Mouse (Mus musculus) adrenal gland, postnatal 36 days (tissue): ENCODE results near the gene AI413582. TPM values are rescaled to one million over a fixed set of nuclear protein-coding genes. Genes with fewer than 3 reads are reported as not detected.

ENCODE experiments used
- DNase-seq, 2 experiments: peaks; one replicate each; pipeline ENCODE4 v3.0.0; 2021; ENCODE audit warnings: mixed read lengths in 1 of 2
- long read RNA-seq, 2 experiments: library from polyadenylated mRNA; stranded (forward); transcript quantifications; one replicate each; pipeline ENCODE4 v2.0.0; 2021; ENCODE audit warnings: borderline sequencing depth in 2 of 2
- total RNA-seq, 2 experiments: library from RNA; stranded (reverse); gene quantifications; 2 replicates each; pipeline ENCODE4 v1.2.3; 2021

AI413582 gene
- total RNA-seq, result 10 to 100 TPM; 20.0 to 22.9 TPM
- long read RNA-seq, experiment 1, transcript AI413582-204 (5 exons, 862 nt), result major isoform, 23 of 29 reads
- long read RNA-seq, experiment 1, partial matches to known transcripts, result 2 of 29 reads
- long read RNA-seq, experiment 1, other reads (novel, unspliced or antisense), result 2 of 29 reads
- long read RNA-seq, experiment 2, transcript AI413582-204 (5 exons, 862 nt), result major isoform, 10 of 14 reads
- long read RNA-seq, experiment 2, partial matches to known transcripts, result 2 of 14 reads
- long read RNA-seq, experiment 2, other reads (novel, unspliced or antisense), result 2 of 14 reads

DNA sequence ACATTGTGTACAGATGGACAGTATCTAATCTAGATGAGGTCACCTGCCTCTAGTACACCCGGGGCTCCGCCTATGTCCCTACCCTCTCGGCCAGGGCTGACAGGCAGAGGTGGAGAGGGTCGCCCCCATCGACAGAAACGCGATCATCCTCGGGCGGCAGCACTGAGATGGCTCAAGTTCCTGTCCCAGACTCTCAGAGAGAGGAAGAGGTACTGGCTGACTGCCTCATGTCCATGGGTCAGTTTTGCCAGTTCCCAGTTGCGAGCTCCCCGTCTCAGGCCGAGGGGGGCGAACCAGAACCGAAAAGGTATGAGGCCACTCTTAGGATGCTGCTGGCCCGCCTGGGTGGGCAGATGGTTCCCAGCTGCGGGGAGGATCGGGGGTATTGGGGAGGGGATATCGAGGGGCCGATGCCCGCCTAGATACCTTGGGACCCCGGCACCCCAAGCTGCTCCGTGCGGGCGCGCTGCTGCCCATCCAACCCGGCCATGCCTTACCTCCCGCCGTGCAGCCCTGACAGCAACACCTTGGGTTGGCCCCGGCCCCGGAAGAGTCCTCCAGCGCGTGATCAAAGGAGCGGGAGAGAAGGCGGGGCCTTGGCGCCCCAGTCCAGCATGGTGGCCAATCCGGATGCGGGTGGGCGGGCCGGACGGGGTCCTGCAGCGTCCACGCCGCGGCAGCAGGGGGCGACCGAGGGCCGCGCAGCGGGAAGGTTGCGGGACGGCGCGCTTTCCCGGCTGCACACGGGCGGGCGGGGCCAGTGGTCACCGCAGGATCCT is at the start of gene AI413582:
AI413582 (minus strand) TSS at position 594 of the 779 bp plus-strand sequence.
- DNase-seq, result peak; percentile 96 to 97

DNA sequence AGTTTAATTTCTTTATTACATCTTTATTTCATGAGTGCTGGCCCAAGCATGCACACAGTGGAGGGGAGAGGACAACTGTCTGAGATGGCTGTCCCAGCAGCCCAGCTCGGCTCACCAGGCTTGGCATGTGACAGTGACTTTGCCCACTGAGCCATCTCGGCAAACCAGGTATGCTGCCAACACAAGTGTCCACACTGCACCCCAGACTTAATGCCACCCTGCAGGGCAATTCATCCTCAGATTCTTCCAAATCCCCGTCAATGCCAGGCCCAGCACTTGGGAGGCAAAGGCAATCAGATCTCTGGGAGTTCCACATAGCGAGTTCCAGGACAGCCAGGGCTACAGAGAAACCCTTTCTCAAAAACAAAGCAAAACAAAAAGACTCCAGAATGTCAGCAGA is 47.5 kb upstream of the AI413582 start:
- DNase-seq, result no peak

DNA sequence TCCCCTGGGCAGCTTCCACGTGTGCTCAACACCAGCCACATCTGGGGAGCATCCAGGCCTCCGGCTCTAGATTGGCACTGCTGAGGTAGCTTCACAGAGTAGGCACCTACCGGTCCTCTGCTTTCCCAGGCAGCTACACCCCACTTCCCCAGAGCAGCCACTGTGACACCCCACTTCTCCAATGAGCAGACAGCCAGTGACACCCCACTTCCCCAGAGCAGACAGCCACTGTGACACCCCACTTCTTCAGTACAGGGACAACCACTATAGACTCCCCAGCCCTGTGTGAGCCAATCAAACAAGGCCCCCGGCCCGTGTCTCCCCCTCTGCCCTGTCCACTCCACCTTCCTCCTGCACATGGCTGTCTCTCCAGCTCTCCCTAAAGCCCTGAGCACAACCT is 46.4 kb upstream of the AI413582 start:
- no peak for DNase-seq

DNA sequence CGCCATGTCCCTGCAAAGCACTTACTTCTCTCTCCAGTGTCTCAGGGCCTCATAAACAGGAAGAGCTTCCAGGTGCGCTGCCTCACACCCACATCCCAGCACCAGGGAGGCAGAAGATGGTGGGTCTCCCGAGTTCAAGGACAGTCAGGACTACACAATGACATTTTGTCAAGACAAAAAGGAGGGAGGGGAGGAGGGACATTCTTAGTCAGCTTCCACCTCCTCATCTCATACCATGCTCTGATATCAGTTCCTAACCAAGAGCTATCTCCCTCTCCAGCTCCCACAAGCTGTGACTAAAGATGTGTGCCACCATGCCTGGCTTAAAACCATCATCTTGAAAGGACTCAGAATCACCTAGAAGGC is 45.9 kb upstream of the AI413582 start:
- DNase-seq, result no peak

DNA sequence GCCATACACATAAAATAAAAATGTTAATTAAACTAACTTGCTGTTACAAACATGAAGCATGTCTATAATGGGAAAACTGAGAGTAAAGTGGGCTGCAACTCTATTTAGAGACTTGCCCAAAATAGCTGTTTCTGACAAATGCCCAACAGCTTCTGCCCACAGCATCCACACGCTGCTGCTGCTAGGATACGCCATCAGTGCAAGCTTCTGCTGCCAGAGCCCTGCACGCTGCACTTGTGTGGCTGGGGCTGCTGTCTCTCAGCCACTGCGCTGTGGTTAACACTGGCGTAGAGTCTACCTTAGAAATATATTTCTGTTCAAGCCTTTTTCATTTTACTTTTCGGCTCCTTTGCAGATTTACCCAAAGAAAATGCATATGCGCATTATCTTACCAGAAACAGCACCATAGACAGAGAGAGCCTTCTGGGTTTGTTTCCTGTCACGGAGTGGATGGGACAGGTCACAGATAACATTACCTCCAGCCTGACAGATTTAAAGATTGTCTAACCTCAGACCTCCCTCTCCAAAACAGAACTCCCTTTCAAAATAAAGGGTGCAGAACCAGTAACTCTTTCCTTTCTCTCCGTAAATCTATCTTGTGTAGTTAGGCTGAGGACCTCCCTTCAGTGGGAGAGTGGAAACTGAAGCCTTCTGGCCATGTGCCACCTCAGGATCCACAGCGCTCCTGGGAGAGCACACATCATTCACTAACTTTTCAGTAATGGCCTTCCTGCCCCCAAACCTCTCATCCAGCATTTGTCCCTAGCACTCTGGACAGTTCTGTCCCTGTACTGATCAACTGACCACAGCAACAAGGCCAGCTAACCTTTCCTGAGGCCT is 45.3 kb upstream of the AI413582 start:
- DNase-seq, result peak; percentile 12 to 27

DNA sequence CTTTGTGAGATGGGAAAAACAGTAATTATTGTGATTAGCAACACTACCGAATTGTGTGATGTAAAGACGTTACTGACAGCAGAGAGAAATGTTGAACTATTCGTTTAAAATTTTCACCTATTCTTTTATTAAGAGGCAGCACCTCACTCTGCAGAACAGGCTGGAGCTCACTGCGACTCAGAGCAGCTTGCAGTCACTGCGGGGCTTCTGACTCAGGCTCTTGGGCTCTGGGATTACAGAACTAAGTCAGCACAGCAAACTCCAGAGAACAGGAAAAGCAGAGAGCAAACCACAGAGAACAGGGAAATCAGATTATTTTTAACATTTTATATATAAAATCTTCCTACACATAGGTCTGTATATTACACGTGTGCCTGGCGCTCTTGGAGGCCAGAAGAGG is 44.0 kb upstream of the AI413582 start:
- DNase-seq, result no peak

DNA sequence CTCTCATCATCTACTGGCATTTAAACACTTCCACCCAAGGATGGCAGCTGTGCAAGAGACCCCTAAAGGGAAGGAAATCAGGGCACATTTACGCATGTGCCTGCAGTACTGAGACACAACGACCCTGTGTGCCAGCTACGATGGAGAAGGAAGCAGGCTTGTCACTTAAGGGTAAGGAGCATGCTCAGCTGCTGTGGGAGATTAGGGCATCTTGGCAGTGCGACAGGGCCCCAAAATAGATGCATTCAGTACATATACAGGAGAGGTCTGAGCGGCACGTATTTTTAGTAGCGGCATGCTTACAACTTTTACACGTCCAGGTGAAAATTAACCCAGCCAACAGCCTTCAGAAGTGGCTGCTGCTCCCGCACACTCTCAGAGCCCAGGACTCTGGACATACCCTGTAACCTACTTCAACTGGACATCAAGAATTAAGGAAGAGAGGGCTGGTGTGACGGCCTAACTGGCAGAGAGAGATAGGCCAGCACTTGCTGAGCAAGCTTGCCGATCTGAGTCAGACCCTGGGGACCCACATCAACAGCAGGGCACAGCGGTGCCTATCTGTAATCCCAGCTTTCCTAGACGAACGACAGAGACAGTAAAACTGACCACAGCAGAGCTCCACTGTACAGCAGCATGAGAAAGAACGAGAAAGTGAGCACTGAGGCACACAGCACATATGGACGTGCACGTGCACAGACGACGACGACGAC is 38.1 kb upstream of the AI413582 start:
- no peak for DNase-seq

DNA sequence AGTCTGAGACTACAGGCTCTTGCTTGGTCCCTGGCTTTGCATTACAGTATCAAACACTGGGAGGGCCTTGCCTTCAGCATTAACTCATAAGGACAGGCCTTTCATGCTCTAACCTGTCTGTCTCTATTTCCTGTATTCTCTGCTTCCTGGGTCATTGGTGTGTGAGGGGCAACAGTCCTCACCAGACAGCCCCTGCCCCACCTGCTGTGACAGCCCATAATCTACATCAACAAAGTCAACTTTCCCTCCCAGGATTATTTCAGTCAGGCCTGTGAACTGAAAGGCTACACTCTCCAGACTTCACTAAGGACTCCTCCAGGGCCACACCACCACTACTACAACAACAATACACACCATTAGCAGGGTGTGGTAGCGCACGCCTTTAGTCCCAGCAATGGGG is 37.5 kb upstream of the AI413582 start:
- DNase-seq, result no peak

DNA sequence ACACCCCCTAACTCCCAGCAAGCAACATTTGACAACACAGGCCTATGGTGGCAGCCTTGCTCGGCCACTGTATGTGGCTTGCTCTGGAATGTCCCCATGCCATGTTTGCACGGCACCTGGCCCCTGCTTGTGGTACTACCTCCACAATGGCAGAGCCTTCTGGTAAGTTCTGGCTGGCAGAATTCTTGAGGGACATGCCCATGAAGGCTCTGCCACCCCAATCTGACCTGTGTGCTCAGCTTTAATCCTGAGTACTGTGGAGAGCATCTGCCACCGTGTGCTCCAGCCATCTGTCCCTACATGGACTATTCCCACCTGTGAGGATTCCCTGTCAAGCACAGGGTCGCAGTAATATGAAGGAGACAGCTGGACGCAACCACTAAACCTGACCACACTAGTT is 35.3 kb upstream of the AI413582 start:
- no peak for DNase-seq

DNA sequence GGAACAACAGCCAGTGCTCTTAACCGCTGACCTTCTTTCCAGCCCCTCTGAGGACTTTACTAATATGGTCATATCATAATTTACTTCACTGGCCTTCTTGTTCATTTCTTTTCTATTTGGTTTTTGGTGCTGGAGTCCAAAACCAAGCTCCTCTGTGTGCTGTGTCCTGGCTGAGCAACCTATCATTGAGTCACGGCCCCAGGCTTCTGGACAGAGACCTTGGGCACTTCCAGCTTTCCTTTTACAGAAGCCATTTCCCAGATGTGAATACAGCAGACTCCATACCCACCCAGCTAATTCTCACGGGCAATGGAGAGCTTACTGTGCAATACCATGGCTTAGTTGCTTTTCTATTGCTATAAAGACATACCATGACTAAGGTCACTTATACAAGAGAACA is 34.7 kb upstream of the AI413582 start:
- DNase-seq, result peak; percentile 29 to 58

DNA sequence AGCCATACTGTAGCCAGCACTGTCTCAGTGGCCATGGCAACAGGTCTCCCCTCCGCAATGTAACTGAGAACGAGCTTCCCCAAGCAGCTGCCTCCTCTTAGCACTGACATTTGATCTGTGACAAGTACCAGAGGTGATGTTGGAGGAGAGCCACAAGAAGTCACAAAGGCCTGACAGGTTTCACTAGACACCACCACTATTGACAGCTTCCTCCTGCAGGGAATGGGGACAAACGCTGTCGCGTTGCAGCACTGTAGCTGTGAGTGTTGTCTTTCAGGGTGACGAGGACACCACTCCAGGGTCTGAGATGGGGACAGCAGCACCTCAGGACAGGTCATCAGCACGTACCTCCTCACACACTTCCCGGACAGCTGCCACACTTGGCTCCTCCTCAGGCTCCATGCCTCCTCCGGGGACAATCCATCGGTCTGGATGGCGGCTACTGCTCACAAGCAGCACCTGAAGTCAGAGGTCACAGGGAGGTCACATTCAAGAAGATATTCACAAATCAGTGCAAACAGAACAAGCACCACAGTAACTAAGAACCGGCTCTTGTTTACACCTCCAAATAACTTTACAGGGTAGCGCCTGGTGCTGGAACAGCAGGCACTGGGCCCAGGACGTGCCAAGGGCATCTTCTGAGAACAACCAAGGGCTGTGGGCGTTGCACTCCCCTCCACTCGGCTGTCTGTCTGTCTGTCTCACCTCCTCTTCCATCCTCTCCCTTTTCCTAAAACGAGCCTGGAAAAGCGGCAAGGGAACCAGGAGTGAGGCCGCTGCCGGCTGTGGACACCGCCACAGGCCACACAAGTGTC is 31.0 kb upstream of the AI413582 start:
- no peak for DNase-seq

DNA sequence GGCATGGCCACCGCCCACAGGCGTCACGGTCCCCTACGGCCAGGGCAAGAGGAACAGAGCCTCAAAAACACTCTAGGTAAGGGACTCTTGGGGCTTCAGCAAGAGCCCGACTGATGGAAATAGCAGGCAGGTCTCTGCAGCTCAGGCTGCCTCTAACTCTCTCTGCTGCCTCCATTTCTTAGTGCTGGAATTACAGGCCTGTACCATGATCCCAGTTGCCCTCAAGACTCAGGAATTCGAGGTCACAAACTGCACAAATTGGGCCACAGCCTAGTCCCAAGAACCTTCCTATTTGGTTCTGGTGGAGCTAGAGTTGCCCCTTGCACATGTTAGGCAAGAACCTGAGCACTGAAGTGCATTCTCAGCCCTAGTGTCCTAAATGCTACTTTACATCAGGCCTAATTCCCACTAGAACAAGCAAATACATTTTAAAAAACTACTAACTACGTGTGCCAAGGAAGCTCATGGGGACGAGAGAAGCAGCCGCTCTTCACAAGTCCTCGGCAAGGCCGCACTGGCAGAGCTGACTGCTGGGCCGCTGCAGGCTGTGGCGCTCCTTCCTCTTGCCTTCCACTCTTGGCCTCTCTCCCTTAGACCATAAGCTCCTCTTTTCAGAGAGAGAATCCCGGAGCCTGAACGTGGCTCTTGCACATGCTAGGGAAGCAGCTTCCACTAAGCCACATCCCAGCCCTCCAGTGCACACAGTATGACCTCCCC is 30.3 kb upstream of the AI413582 start:
- DNase-seq, result peak in 1 of 2 experiments; percentile 37

DNA sequence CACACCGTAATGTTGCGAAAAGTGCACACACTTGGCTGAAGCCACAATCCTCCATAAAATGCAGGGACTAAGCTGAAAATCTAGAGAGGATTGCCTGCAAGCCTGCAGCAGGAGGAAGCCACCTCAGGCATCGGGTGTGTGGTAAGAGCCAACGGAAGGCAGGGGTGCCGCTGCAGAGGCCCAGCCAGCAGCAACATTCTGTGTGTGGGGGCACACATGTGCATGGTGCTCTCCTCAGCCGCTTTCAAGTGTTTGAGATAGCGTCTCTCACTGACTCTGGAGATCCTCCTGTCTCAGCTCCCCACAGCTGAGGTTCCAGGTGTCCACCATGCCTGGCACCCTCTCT is 27.0 kb upstream of the AI413582 start:
- DNase-seq, result no peak

DNA sequence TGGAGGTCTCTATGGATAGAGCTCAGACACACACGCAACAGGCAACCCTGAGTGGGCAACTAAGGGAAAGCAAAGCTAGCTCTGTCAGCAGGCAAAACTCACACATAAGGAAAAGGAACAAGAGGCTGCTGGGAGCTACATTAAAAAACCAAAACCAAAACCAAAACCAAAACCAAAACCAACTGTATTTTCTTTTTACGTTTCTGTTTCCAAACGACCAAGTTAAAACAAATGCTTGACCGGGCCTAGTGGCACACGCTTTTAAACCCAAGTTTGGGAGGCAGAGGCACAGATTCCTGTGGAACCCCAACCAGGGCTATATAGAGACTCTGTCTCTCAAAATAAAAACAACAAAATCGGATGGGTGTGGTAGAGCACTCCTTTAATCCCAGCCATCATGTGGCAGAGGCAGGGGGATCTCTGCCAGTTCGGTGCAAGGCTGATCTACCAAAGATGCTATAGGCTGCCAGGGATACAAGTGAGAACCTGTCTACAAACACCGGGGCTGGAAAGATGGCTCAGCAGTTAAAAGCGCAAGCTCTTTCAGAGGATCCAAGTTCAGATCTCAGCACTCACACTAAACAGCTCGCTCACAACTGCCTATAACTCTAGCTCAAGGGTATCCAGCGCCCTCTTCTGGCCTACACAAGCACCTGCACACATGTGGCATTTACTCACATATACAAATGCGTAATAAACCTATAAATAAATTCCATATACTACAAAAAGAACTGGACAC is 26.4 kb upstream of the AI413582 start:
- DNase-seq, result no peak

DNA sequence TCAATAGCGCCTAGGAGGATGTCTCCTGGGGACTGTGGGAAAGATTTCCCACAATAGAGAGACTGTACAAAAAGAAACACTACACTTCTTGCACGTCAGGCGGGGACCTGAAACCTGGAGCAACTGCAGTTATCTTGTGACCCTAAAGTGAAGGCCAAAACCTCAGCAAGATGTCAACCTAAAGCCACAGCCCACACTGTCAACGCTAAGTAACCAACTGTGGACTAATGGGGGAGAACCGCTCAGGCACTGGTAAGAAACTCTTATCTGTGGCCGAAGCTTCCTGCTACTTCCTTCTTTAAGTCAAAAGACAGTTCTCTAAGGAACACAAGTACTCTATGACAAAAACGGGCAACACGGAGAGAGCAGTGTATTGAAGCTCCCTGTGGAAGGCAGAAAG is 22.7 kb upstream of the AI413582 start:
- no peak for DNase-seq

DNA sequence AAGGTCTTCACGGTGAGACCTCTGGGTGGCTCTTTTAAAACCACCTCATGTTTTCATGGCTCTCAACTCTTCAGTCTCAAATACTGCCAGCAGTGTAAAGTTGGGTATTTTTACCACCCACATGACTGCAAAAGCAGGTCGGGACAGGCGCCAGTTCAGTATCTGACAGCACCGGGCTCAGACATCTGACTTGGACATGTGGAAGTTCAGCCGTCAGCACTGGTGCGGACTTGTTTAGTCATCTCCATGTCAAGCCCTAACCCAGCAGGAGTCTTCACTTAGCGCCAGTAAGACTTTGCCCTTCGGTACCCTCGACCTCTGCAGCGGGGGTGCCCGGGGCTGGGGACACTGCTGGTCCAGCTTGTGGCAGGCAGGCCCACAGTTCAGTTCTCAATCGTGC is 21.7 kb upstream of the AI413582 start:
- DNase-seq, result no peak

DNA sequence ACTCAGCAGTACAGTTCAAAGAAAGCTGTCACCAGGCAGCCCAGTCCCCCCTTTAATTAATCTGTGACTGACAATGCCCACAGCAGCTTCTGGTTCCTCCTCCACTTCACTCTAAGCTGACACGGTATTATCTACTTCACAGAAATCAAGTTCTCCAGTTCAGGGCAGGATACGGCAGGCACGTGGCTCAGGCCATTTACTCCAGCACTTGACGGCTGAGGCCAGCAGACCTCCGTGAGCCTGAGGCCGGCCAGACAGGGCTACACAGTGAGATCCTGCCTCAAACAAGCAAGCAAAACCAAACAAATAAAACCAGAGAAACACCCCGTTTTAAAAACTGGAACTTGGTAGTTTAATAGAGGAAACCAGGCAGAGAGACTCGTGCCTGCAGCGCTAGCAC is 21.1 kb upstream of the AI413582 start:
- DNase-seq, result no peak

DNA sequence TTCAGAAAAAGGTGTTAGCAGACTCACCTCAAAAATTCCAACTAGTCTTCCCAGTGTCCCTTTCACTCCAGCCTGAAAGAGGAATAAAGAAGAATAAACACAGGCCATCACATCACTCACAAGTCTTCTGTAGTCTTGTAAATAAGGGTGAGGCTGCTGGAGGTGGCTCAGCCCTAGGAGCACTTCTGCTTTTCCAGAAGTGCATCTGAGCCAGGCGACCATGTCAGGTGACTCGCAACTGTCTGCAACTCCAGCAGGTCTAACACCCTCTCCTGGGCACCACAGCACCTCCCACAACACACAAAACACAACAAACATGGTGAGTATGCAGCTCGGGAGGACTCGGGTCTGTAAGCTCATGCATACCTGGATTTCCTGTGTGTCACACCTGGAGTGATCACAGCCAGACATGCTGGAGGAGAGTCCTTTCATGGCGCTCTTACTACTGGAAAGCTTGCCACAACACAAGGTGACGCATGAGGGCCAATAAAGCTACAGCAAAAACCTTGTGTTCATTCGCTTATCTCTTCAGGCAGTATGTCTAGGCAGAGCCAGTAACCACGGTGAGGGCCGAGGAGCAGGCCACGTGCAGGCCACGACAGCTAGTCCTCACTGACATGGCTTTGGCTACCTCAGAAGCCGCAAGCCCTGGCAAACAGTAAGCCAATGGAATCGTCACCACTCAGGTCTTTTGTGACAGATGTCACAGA is 17.8 kb upstream of the AI413582 start:
- no peak for DNase-seq

DNA sequence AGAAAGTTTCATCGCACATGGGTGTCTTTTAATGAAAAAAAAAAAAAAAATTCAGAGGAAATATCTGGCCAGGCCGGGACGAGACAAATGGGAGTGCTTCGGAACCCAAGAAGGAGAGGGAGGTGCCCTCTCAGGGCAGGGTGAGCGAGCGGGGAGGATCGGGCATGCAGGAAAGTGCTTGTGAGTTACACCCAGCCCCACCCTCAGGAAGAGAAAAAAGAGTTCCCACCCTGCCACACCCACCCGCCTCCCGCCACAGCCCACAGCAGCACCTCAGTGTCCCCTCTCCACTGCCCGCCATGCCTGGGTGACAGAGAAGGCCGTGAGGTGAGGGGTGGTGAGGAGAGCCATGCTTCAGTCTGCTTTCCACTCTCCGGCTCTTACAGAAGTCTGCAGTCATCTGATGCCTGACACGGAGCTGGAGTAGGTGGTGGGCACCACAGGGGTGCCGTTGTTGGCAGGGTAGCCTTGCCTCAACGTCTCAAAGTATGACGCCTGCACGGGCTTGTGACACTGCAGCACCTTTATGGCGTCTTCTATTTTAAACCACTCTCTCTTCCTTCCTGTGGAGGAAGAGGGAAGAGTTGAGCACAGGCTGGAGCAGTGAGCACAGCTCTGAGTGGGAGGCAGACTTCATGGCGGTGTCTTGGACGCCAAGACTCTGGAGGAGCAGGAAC is 15.0 kb upstream of the AI413582 start:
- no peak for DNase-seq
